Comparison of ENCODE assay signal across 21 mouse cellular contexts in the genomic region with DNA sequence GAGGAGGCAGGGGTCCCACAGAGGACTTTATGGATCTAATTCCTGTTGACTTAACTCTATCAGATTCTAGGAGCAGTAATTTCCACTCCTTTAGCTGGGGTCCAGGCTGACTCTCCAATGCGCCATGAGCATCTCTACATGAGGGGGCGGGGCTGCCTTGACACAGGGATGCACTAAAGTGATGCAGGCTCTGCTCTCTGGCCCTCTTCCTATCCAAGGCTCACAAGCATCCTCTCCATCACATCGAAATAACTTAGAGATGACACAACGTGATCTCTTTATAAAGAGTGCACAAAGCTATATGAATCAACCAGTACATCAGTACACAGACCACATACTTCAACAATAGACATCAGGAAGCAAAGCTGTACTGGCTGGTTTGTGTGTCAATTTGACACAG. TPM values are rescaled to one million over a fixed set of nuclear protein-coding genes. Genes with fewer than 3 reads are reported as not detected.
"Had no signal": no experiment of that assay in that cellular context is flagged by ENCODE, and none has a peak within 500 bp of the region (broad histone marks: within the 10 kb centered on the region; RNA-seq: fewer than 3 reads in every experiment).

No protein-coding gene starts in this region.

- ATAC-seq: liver, postnatal 0 days; lung, postnatal 0 days; midbrain, embryonic 16.5 days had no signal

- H3K9me3 ChIP-seq: limb, embryonic 15.5 days; midbrain, embryonic 12.5 days had no signal

- H3K36me3 ChIP-seq: kidney, embryonic 15.5 days; limb, embryonic 12.5 days; limb, embryonic 15.5 days; midbrain, embryonic 12.5 days had no signal

- H3K27me3 ChIP-seq: kidney, embryonic 15.5 days; limb, embryonic 12.5 days; limb, embryonic 15.5 days; midbrain, embryonic 12.5 days had no signal

- H3K27ac ChIP-seq: kidney, embryonic 15.5 days; limb, embryonic 12.5 days; limb, embryonic 15.5 days; liver, embryonic 14.5 days; macrophage; midbrain, embryonic 12.5 days; stomach, postnatal 0 days had no signal

- H3K9ac ChIP-seq: kidney, embryonic 15.5 days; limb, embryonic 12.5 days; limb, embryonic 15.5 days; liver, embryonic 14.5 days; liver, postnatal 0 days; lung, embryonic 14.5 days; midbrain, embryonic 12.5 days had no signal

- H3K4me3 ChIP-seq: kidney, embryonic 15.5 days; limb, embryonic 12.5 days; limb, embryonic 15.5 days; megakaryocyte, embryonic 14.5 days; midbrain, embryonic 12.5 days had no signal

- DNase-seq: kidney, adult 11 months; kidney, adult 8-10 months; kidney, postnatal 10 days; kidney, postnatal 36 days; liver, postnatal 0 days; lung, embryonic 14.5 days; thymus, adult 2 months; thymus, postnatal 14 days; thymus, postnatal 4 days had no signal

- H3K4me1 ChIP-seq: limb, embryonic 12.5 days; limb, embryonic 15.5 days; megakaryocyte, embryonic 14.5 days had no signal

- H3K4me2 ChIP-seq: kidney, embryonic 15.5 days; limb, embryonic 12.5 days; limb, embryonic 15.5 days; liver, embryonic 11.5 days; lung, embryonic 14.5 days; midbrain, embryonic 12.5 days had no signal

RNA-seq across cellular contexts. Expression of gene Cdkl4, which starts 6.2 kb away (rescaled TPM):
- polyA plus RNA-seq: small intestine, adult 2 months had no signal
